Mouse (Mus musculus) heart, embryonic 15.5 days (tissue): ENCODE data around the gene Filip1. TPM values are rescaled to one million over a fixed set of nuclear protein-coding genes. Genes with fewer than 3 reads are reported as not detected.

ENCODE experiments used
- ATAC-seq: fragments of 200-750 bp; cut with Nextera tagmentation; replicated peaks from 2 replicates; pipeline ENCODE4 v1.8.0; 2017; ENCODE audit warnings: low read depth, moderate TSS enrichment; ENCODE audit not compliant: insufficient number of reproducible peaks, insufficient read depth, low FRiP score
- H3K27ac ChIP-seq: fragments of 300-500 bp; sonication (generic); 2 replicates; pipeline ENCODE4 v1.5.1; 2015; ENCODE audit warnings: mild to moderate bottlenecking, inconsistent platforms
- H3K27me3 ChIP-seq: fragments of 300-500 bp; sonication (generic); 2 replicates; pipeline ENCODE4 v1.6.1; 2015; ENCODE audit warnings: inconsistent platforms
- H3K36me3 ChIP-seq: fragments of 300-500 bp; sonication (generic); 2 replicates; pipeline ENCODE4 v1.6.1; 2015; ENCODE audit warnings: mild to moderate bottlenecking, inconsistent platforms
- H3K4me1 ChIP-seq: fragments of 300-500 bp; sonication (generic); replicated peaks from 2 replicates; pipeline ENCODE4 v1.6.1; 2015; ENCODE audit warnings: inconsistent platforms
- H3K4me2 ChIP-seq: fragments of 300-500 bp; sonication (generic); 2 replicates; pipeline ENCODE4 v1.6.1; 2015; ENCODE audit warnings: inconsistent platforms, mild to moderate bottlenecking, moderate library complexity
- H3K4me3 ChIP-seq: fragments of 300-500 bp; sonication (generic); 2 replicates; pipeline ENCODE4 v1.5.1; 2015; ENCODE audit warnings: mild to moderate bottlenecking, inconsistent platforms
- H3K9ac ChIP-seq: fragments of 300-500 bp; sonication (generic); 2 replicates; pipeline ENCODE4 v1.6.1; 2015; ENCODE audit warnings: mild to moderate bottlenecking, inconsistent platforms
- H3K9me3 ChIP-seq: fragments of 300-500 bp; sonication (generic); replicated peaks from 2 replicates; pipeline ENCODE4 v1.6.1; 2016; ENCODE audit warnings: inconsistent platforms
- WGBS: fragments of 180-500 bp; shearing (Covaris S2); methylation state at CpG from one replicate; pipeline ENCODE4 v1.1.7; 2015; ENCODE audit warnings: mixed read lengths; 5-methylcytosine and 5-hydroxymethylcytosine counted together
- polyA plus RNA-seq: library from polyadenylated mRNA; unstranded; fragments of >200 nt; fragmentation: Nextera tagmentation; extraction: Ambion mirVana; gene quantifications from 2 replicates; pipeline ENCODE4 v1.2.1, GENCODE M21; 2015

Gene Filip1
- polyA plus RNA-seq, 1 experiment from 2014 or later: 36.6 TPM

DNA sequence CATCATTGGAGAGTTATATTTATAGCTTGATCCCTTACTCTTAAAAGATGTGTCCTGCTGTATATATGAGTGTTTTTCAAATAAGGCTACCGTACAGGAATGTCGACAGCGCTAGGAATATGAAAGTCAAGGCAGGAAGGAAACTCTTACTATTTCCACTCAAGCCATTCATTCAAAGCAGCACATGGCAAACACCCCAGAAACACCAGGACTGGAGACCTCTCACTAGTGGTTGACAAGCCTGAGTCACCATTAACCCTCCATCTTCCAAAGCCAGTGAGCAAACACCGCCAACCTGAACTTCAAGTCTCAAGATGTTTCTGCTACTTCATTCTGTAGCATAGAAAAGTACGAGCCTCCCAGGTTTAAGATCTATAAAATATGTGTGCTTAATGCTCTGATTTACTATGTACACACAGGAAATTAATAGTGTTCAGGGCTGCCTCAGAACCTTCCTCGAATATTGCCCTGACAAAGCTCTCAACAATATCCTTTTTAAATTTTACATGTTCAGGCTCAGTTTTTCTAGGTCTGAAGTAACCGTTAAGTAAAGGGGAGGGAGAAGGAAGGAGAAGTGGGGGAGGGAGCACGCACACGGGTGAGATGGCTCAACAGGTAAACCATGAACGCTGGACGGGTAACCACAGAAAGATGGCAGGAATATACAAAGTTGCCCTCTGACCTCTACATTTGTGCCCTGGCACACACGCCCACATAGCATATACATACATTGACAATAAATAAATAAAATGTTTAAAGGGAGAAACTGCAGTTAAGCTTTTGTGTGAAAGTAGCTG, 34.2 kb downstream of the Filip1 start:
- Histone ChIP-seq H3K36me3 (no peaks in the 10 kb centered on the region), H3K4me1 (peaks cover 25% of the 10 kb centered on the region), H3K4me2 (peak overlapping the region; percentile 70), H3K9ac (peak overlapping the region; percentile 73), H3K27ac (peak overlapping the region; percentile 98), H3K27me3 (no peaks in the 10 kb centered on the region), H3K4me3 (peak overlapping the region; percentile 65), H3K9me3 (no peaks in the 10 kb centered on the region)
- WGBS: 47% methylated on average over 12 of the region's 12 CpGs
- ATAC-seq: no peak; the same call in 1 of the 2 replicates

GRCm38 (mm10) chr9:79977549-79977971, 35.1 kb downstream of the Filip1 start:
- H3K4me1 ChIP-seq: peaks cover 31% of the 10 kb centered on the region
- peak overlapping the region; percentile 70 for H3K4me2 ChIP-seq
- H3K9ac ChIP-seq: peak overlapping the region; percentile 73
- peak overlapping the region; percentile 65 for H3K4me3 ChIP-seq
- H3K27me3 ChIP-seq: no peaks in the 10 kb centered on the region
- H3K9me3 ChIP-seq: no peaks in the 10 kb centered on the region
- ATAC-seq: peak; percentile 93
- no peaks in the 10 kb centered on the region for H3K36me3 ChIP-seq
- peak overlapping the region; percentile 98 for H3K27ac ChIP-seq
- WGBS: 1% methylated on average over 13 of the region's 13 CpGs

DNA sequence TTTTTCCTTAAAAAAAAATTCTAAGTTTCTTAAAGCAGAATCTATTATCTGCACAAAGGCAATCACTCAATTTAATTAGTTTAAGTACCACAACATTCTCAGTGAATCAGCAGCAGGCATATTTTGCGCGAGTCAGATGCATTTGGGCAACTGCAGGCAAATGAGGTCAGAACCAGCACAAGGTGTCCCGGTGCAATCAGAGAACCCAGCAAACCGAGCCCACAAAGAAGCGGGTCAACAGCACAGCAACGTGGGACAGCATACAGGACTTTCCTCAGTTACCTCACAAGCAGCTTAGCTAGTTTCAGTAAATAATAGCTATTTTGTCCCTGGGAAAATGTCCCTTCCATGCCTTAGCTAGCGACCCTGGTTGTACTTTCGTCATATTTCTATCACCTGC, 35.9 kb downstream of the Filip1 start:
- peak overlapping the region; percentile 98 for H3K27ac ChIP-seq
- H3K9ac ChIP-seq: peak overlapping the region; percentile 73
- H3K36me3 ChIP-seq: no peaks in the 10 kb centered on the region
- peaks cover 39% of the 10 kb centered on the region for H3K4me1 ChIP-seq
- peak overlapping the region; percentile 65 for H3K4me3 ChIP-seq
- peak overlapping the region; percentile 70 for H3K4me2 ChIP-seq
- H3K27me3 ChIP-seq: no peaks in the 10 kb centered on the region
- WGBS: 20% methylated on average over 8 of the region's 8 CpGs
- no peaks in the 10 kb centered on the region for H3K9me3 ChIP-seq
- ATAC-seq: no peak

DNA sequence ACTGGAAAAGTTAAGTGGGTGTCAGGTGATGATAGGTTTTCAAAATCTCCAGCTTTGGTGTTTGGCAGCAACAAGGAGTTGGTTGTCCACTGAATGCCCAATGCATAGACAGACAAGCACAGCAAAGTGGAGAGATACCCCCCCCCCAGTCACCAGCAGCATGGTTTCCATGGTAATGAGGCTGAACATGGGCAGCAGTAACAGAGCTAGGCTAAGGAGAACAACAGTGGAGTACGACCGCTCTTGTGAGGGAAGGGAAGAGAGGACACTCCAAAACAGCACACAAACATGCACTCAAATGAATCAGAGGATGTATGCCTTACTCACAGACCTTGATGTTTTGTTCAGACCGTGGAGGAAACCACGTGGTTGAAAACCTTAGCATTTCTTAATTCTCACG, 37.5 kb downstream of the Filip1 start:
- no peak for ATAC-seq
- H3K9me3 ChIP-seq: no peaks in the 10 kb centered on the region
- no peak overlapping the region; the same call in 1 of the 2 replicates for H3K9ac ChIP-seq
- H3K36me3 ChIP-seq: no peaks in the 10 kb centered on the region
- peak overlapping the region; percentile 59; the same call in 1 of the 2 replicates for H3K27ac ChIP-seq
- H3K4me1 ChIP-seq: peaks cover 54% of the 10 kb centered on the region
- H3K4me2 ChIP-seq: peak overlapping the region; percentile 70
- no peaks in the 10 kb centered on the region for H3K27me3 ChIP-seq
- H3K4me3 ChIP-seq: peak overlapping the region; percentile 65
- WGBS: 54% methylated on average over 5 of the region's 5 CpGs

GRCm38 (mm10) chr9:79973582-79973981, 39.1 kb downstream of the Filip1 start:
- H3K9me3 ChIP-seq: no peaks in the 10 kb centered on the region
- no peaks in the 10 kb centered on the region for H3K36me3 ChIP-seq
- H3K4me3 ChIP-seq: no peak overlapping the region
- 79% methylated on average over 8 of the region's 8 CpGs for WGBS
- H3K27me3 ChIP-seq: no peaks in the 10 kb centered on the region
- no peak overlapping the region for H3K4me2 ChIP-seq
- peaks cover 60% of the 10 kb centered on the region for H3K4me1 ChIP-seq
- no peak overlapping the region for H3K9ac ChIP-seq
- ATAC-seq: no peak
- H3K27ac ChIP-seq: 0 out of 2 replicates have a peak overlapping the region, but pooled peaks have one; percentile 35

GRCm38 (mm10) chr9:79972705-79973104, 39.9 kb downstream of the Filip1 start:
- no peaks in the 10 kb centered on the region for H3K9me3 ChIP-seq
- 19% methylated on average over 6 of the region's 6 CpGs for WGBS
- 0 out of 2 replicates have a peak, but pooled peaks have one; percentile 20 for ATAC-seq
- H3K27me3 ChIP-seq: no peaks in the 10 kb centered on the region
- peaks cover 64% of the 10 kb centered on the region for H3K4me1 ChIP-seq
- 0 out of 2 replicates have a peak overlapping the region, but pooled peaks have one; percentile 15 for H3K4me3 ChIP-seq
- no peak overlapping the region for H3K9ac ChIP-seq
- H3K4me2 ChIP-seq: peak overlapping the region; percentile 50
- H3K27ac ChIP-seq: peak overlapping the region; percentile 85
- no peaks in the 10 kb centered on the region for H3K36me3 ChIP-seq

DNA sequence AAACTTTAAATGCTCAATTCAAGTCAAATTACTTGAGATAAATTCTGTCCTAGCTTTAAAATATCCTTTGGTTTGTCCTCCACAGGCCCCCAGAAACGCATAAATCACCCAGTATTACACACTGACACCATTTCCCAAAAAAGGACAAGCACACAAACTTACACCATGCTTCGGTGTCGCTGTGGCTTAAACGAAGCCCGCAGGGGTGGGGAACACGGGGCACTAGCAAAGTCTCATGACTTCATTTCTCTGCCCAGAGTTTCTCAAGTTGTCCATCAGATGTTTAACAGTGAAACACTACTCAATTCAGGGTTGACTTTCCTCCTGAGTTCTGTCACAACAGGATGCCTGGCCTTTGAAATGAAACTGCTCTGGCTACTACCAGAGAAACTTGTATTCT, 41.0 kb downstream of the Filip1 start:
- ATAC-seq: no peak
- H3K4me1 ChIP-seq: peaks cover 75% of the 10 kb centered on the region
- H3K36me3 ChIP-seq: no peaks in the 10 kb centered on the region
- no peaks in the 10 kb centered on the region for H3K27me3 ChIP-seq
- no peaks in the 10 kb centered on the region for H3K9me3 ChIP-seq
- peak overlapping the region; percentile 85 for H3K27ac ChIP-seq
- 0 out of 2 replicates have a peak overlapping the region, but pooled peaks have one; percentile 50 for H3K4me2 ChIP-seq
- 50% methylated on average over 6 of the region's 6 CpGs for WGBS
- H3K4me3 ChIP-seq: no peak overlapping the region
- H3K9ac ChIP-seq: no peak overlapping the region

- no peaks in the 10 kb centered on the region for H3K9me3 ChIP-seq
- H3K27ac ChIP-seq: peak overlapping the region; percentile 85
- ATAC-seq: no peak
- 28% methylated on average over 8 of the region's 8 CpGs for WGBS
- H3K4me2 ChIP-seq: peak overlapping the region; percentile 50
- peak overlapping the region; percentile 41 for H3K9ac ChIP-seq
- H3K27me3 ChIP-seq: no peaks in the 10 kb centered on the region
- peaks cover 80% of the 10 kb centered on the region for H3K4me1 ChIP-seq
- no peaks in the 10 kb centered on the region for H3K36me3 ChIP-seq
- H3K4me3 ChIP-seq: peak overlapping the region; percentile 19; the same call in 1 of the 2 replicates
Measured at GRCm38 (mm10) chr9:79970659-79971118, 42.0 kb downstream of the Filip1 start.

DNA sequence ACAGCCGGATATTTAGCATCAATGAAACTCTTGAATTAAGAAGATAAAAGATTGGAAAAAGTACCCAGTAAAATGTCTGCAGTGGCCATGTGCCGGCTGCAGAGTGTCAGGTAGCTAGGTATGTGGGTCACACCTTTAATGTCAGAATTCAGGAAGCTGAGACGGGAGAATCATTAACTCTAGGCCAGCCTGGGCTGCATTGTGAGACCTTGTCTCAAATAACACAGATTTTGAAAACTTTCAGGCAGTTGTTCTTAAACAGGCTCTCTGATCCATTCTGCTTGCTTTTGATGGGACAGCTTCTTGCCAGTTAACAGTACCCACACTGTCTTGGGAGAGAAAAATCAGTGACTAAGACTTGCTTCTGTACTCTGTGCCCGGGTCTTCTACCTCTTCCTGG, 43.1 kb downstream of the Filip1 start:
- no peaks in the 10 kb centered on the region for H3K9me3 ChIP-seq
- H3K9ac ChIP-seq: no peak overlapping the region
- no peak for ATAC-seq
- no peaks in the 10 kb centered on the region for H3K36me3 ChIP-seq
- H3K4me2 ChIP-seq: peak overlapping the region; percentile 21; the same call in 1 of the 2 replicates
- H3K4me1 ChIP-seq: peaks cover 79% of the 10 kb centered on the region
- H3K4me3 ChIP-seq: no peak overlapping the region
- no peaks in the 10 kb centered on the region for H3K27me3 ChIP-seq
- peak overlapping the region; percentile 55 for H3K27ac ChIP-seq
- 72% methylated on average over 4 of the region's 4 CpGs for WGBS

DNA sequence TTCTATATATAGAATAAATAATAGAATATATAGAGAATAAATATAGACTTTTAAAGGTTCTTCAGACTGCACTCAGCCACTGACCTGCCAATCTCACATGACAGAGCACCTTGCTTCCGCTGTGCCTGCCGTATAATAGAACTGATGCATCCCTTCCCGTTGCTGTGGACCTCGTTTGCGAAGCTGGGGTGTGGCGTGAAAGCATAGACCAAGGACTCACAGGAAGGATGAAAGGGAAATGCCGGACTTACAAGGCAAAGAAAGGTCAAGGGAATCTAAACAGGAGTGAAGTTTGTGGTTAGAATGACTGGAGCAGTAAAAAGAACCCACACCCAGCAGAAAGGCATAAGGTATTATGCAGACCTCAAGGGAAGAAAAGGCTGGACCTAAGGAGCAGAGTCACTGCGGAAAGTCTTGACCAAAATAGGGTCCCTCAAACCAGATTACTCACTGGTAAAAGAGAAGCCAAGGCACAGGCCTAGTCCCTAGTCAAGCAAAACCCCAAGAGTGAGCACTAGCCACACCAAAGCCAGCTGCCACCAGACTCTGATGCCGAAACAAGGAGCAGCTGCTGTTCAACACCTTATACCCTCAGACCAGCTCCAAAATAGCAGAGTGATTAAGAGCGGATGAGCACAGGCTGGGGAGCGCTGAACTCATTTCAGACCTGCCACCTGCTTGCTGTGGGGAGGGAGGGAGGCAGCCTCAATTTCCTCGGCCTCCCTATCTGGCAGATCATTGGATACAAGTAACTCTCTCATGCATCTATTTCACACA, 45.8 kb downstream of the Filip1 start:
- H3K36me3 ChIP-seq: no peaks in the 10 kb centered on the region
- H3K4me2 ChIP-seq: no peak overlapping the region
- H3K27me3 ChIP-seq: no peaks in the 10 kb centered on the region
- no peak overlapping the region for H3K9ac ChIP-seq
- H3K4me3 ChIP-seq: no peak overlapping the region
- H3K27ac ChIP-seq: no peak overlapping the region
- H3K4me1 ChIP-seq: peaks cover 66% of the 10 kb centered on the region
- no peaks in the 10 kb centered on the region for H3K9me3 ChIP-seq
- ATAC-seq: no peak
- 62% methylated on average over 12 of the region's 12 CpGs for WGBS
